Mouse (Mus musculus) ES-E14 (cell line): ENCODE results near the gene Serinc5.

Experiments
- MAFK ChIP-seq: IDR thresholded peaks from 2 replicates; pipeline ENCODE4 v1.6.1; 2014; ENCODE audit warnings: mild to moderate bottlenecking, low read depth, low read length, inconsistent platforms; ENCODE audit not compliant: insufficient read depth
- ZC3H11A ChIP-seq: IDR thresholded peaks from 2 replicates; pipeline ENCODE4 v1.6.1; 2012; ENCODE audit warnings: low read depth, mild to moderate bottlenecking, inconsistent platforms, low read length, borderline replicate concordance
- ZNF384 ChIP-seq: IDR thresholded peaks from 2 replicates; pipeline ENCODE4 v1.6.1; 2012; ENCODE audit warnings: low read depth, low read length, inconsistent platforms

DNA sequence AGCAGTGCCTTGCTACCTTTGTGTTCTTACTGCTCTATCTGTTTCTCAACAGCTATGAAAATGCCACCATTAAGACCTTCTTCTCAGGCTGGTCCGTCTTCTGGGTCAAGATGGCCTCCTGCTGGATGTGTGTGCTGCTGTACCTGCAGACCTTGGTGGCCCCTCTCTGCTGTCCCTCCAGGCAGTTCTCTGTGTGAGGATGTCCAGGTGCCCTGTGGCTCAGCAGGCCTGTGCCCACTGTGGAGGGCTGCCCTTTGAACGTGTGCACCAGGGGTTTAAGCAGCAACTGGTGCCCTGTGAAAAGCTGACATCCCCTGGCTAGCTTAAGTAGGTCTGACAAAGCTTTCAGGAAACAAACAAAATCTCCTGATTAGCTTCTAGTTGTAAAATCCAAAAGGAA is 97.0 kb downstream of the Serinc5 start:
- TF ChIP-seq ZC3H11A: no peak
- TF ChIP-seq MAFK: no peak
- TF ChIP-seq ZNF384: no peak
